Mouse (Mus musculus) left cerebral cortex, postnatal 25 days (tissue): ENCODE data around the gene Sowahc. TPM values are rescaled to one million over a fixed set of nuclear protein-coding genes. Genes with fewer than 3 reads are reported as not detected.

Source experiments
- DNase-seq, 2 experiments: peaks; one replicate each; pipeline ENCODE4 v3.0.0; 2022; ENCODE audit warnings: low spot score in 2 of 2, mixed read lengths in 1 of 2
- intact Hi-C: fragments of 180-260 bp; cut with DNase I; formaldehyde crosslinking; loops from one replicate; pipeline ENCODE4 v1.15.1; 2025
- total RNA-seq, 2 experiments: library from RNA; stranded (reverse); gene quantifications; 2 replicates each; pipeline ENCODE4 v1.2.3; 2021

Gene Sowahc
- total RNA-seq = 1 to 10 TPM; 8.6 to 8.8 TPM

- DNase-seq = peak; percentile 97
- intact Hi-C loops = loop anchor here (1.0 to 5.0 kb wide), 2 partner anchors 71 to 109 kb away; no protein-coding TSS in a partner anchor
Observed at GRCm38 (mm10) chr10:59221473-59222270, at the start of gene Sowahc, which contains the start of gene Sept10. TSS of gene Sowahc (plus strand) at chr10:59221953. TSS of gene Sept10 (minus strand) at chr10:59221847.

- DNase-seq = no peak
Observed at GRCm38 (mm10) chr10:59172539-59172938, 49.2 kb upstream of the Sowahc start.

GRCm38 (mm10) chr10:59179620-59180019 lies 42.1 kb upstream of the Sowahc start:
- intact Hi-C loops = no loop called here

More at GRCm38 (mm10) chr10:59172539-59172938, 49.2 kb upstream of the Sowahc start:
- intact Hi-C loops = no loop called here

DNA sequence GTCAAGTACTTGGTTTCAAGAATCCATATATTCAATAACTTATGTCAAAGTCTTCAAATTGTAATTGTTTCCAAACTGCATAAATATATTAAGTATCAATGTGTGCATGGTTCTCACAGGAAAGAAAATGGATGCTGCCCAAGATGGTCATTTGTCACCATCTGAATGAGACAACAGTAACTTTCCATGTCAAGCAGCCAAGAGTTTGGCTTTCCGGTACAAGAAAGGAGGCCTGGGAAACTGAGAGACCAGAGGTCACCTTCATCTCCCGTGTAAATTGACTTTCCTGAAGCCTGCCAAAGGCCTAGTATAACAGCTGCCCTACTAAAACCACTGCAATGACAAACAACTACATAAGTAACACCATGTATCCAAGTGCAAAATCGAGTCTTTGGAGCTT lies 39.4 kb upstream of the Sowahc start:
- DNase-seq = no peak
- intact Hi-C loops = no loop called here

More at GRCm38 (mm10) chr10:59179620-59180019, 42.1 kb upstream of the Sowahc start:
- no peak for DNase-seq

- DNase-seq = no peak
- intact Hi-C loops = no loop called here
Observed at GRCm38 (mm10) chr10:59194891-59195290, 26.9 kb upstream of the Sowahc start.

DNA sequence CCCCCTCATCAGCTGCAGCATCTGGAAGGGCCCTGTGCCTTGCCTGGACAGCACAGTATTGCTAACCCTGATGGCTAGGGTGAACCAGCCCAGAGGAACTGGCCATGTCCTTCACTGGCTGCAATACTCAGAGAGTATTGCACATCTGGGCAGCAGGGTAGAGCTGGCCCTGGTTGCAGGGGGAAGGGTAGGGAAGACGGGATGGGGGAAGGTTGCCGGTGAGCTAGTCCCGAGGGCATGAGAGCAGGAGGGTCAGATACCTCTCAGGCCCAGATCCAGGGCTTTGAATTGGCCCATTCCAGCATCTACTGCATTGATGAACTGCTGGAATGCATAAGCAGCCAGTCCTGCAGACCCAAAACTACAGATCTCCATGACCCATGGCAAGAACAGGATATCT lies 25.0 kb upstream of the Sowahc start:
- intact Hi-C loops = no loop called here
- no peak for DNase-seq

- intact Hi-C loops = no loop called here
- DNase-seq = no peak
Observed at GRCm38 (mm10) chr10:59200011-59200410, 21.7 kb upstream of the Sowahc start.

DNA sequence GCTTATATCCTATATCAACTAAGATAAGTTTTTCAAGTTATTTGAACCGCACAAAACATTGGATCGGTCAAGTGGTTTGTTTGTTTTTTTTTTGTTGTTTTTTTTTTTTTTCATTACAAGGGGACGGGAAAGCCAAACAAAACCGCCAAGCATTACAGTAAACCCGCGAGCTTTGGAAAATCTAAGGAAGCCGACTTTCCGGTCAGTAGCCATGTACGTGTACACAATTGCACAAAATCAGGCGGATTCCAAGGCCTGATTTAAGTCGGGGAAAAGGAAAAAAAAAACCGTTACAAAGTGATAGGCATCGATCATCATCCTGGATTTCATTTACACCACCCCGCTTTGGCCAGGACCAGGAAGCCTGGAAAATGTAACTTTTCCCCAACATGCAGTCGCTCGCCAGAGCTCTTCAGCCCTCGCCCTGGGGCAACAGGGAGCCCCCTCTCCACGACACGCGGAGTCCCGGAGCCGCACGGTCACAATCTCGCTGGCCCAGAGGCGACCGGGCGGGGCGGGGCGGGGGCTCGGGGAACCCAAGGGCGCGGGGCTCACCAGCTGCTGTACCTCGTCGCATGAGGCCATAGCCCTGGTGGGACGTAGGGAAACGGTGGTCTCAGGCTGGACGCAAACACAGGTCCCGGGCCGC lies 805 bp upstream of the Sowahc start:
- peak in 1 of 2 experiments; percentile 3 for DNase-seq
- intact Hi-C loops = loop anchor here (1.0 to 5.0 kb wide), 2 partner anchors 71 to 109 kb away; no protein-coding TSS in a partner anchor

- peak; percentile 16 to 31 for DNase-seq
- intact Hi-C loops = loop anchor here (5.0 kb wide), 1 partner anchor 110 kb away; no protein-coding TSS in a partner anchor
Observed at GRCm38 (mm10) chr10:59222271-59223101, 733 bp downstream of the Sowahc start.

- intact Hi-C loops = loop anchor here (5.0 kb wide), 1 partner anchor 111 kb away; no protein-coding TSS in a partner anchor
- DNase-seq = no peak
Observed at GRCm38 (mm10) chr10:59223301-59223700, 1.5 kb downstream of the Sowahc start.

- DNase-seq = no peak
- intact Hi-C loops = loop anchor here (5.0 kb wide), 1 partner anchor 112 kb away; no protein-coding TSS in a partner anchor
Observed at GRCm38 (mm10) chr10:59223890-59224289, 2.1 kb downstream of the Sowahc start.

- intact Hi-C loops = no loop called here
Observed at GRCm38 (mm10) chr10:59225137-59225536, 3.4 kb downstream of the Sowahc start.

DNA sequence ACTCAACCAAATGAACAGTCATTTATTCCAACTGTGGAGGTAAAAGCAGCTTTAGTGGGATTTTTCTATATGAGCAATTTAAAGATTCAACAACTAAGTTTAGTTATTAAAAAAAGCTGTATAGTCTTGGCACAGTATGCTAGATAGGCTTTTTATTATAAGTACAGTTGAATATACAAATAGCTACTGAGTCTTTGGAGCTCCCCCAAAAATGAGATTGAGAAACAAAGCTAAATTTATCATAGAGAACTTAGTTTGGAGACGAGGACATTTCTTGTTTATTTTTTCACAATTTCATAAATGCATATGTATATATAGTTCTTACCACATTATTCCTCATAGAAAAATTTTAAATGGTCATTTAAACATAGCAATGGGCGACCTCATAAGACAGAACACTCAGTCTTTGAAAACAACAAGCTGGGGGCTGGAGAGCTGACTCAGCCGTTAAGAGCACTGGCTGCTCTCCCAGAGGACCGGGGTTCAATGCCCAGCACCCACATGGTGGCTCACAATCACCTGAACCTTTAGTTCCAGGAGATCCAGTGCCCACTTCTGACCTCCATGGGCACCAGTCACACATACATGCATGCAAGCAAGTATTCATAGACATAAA lies 7.6 kb downstream of the Sowahc start:
- DNase-seq = no peak
- intact Hi-C loops = no loop called here

More at GRCm38 (mm10) chr10:59225137-59225536, 3.4 kb downstream of the Sowahc start:
- no peak for DNase-seq

GRCm38 (mm10) chr10:59235227-59235626 lies 13.5 kb downstream of the Sowahc start:
- intact Hi-C loops = no loop called here
- no peak for DNase-seq

GRCm38 (mm10) chr10:59235847-59236246 lies 14.1 kb downstream of the Sowahc start:
- DNase-seq = no peak
- intact Hi-C loops = no loop called here

GRCm38 (mm10) chr10:59236486-59236885 lies 14.7 kb downstream of the Sowahc start:
- intact Hi-C loops = no loop called here
- no peak for DNase-seq

- no peak for DNase-seq
- intact Hi-C loops = no loop called here
Observed at GRCm38 (mm10) chr10:59237757-59238156, 16.0 kb downstream of the Sowahc start.

- no peak for DNase-seq
- intact Hi-C loops = no loop called here
Observed at GRCm38 (mm10) chr10:59241141-59241541, 19.4 kb downstream of the Sowahc start.

- intact Hi-C loops = no loop called here
- DNase-seq = no peak
Observed at GRCm38 (mm10) chr10:59249531-59249930, 27.8 kb downstream of the Sowahc start.
